Mouse (Mus musculus): Measurements from ENCODE around the gene S100a10. TPM values are rescaled to one million over a fixed set of nuclear protein-coding genes. Genes with fewer than 3 reads are reported as not detected.

S100a10 gene
- polyA plus RNA-seq, 1 experiment from 2014 or later, result 556 TPM

DNA sequence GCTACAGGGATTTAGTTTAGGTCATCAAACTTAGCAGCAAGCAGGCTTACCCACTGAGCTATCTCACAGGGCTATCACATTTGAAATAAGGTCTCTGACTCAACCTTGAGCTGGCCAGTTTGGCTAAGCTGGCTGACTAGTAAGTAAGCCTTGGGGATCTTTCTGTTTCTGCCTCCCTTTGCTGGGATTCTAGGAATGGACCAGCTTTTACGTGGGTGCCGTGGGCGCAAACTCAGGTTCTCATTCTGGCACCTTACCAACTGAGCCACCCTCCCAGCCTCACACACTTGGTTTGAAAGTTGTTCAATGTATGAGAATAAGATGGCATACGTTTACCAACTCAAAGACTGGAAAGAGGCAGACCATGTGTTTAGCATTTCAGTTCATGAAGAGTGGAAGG, 8.3 kb downstream of the S100a10 start:
- Histone ChIP-seq H3K4me3 (no peak overlapping the region), H3K27ac (no peak overlapping the region), H3K36me3 (peaks cover 51% of the 10 kb centered on the region), H3K9ac (no peak overlapping the region), H3K4me1 (peaks cover 20% of the 10 kb centered on the region), H3K9me3 (no peaks in the 10 kb centered on the region), H3K4me2 (no peak overlapping the region), H3K27me3 (no peaks in the 10 kb centered on the region)
- 94% methylated on average over 4 of the region's 4 CpGs for WGBS
- ATAC-seq (ENCODE audit: insufficient number of reproducible peaks, insufficient read depth, low FRiP score, low TSS enrichment, low read depth), result no peak

DNA sequence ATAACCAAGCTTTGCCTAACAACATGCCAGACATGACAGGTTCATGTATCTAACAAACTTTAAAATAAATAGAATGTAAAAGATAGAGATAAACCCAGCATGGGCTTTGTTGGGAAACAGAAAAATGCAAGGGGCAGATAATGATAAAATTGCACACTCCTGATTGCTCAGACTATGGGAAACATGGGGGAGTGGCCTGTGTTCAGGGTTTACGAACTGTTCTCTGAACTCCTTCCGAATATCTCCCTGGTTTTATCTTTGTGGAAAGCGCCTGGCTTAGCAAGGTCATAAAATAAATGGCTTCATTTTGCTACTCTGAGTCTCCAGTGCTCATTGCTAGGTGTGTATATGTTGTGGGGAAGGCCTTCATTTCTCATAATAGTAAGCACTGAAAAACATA, 12.0 kb downstream of the S100a10 start:
- 90% methylated on average over 3 of the region's 3 CpGs for WGBS
- H3K27me3 ChIP-seq, result no peaks in the 10 kb centered on the region
- no peaks in the 10 kb centered on the region for H3K9me3 ChIP-seq
- H3K9ac ChIP-seq, result no peak overlapping the region
- H3K27ac ChIP-seq, result no peak overlapping the region
- H3K4me3 ChIP-seq, result no peak overlapping the region
- no peak overlapping the region for H3K4me2 ChIP-seq
- peaks cover 17% of the 10 kb centered on the region for H3K4me1 ChIP-seq
- peaks cover 39% of the 10 kb centered on the region for H3K36me3 ChIP-seq
- no peak for ATAC-seq (ENCODE audit: insufficient number of reproducible peaks, insufficient read depth, low FRiP score, low TSS enrichment, low read depth)

DNA sequence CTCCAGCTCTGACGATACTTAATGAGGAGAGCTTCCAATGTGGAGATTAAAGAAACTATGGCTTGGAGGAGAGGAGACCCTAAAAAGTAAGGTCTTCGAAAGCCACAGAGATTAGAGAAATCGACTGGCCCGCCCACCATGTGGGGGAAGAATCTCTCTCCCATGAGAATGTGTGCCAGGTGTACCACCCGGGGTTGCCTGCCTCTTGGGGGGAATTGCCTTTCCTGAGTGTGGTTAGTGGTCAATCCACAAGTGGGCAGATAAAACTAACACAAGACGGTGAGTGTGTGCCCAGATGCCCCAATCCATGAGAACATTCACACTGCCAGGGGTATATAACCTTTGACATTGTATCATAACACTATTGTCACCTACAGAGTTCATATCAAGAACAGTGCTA, 12.8 kb downstream of the S100a10 start:
- no peak overlapping the region for H3K9ac ChIP-seq
- peaks cover 31% of the 10 kb centered on the region for H3K36me3 ChIP-seq
- H3K4me2 ChIP-seq, result peak overlapping the region; percentile 35; the same call in 1 of the 2 replicates
- H3K9me3 ChIP-seq, result no peaks in the 10 kb centered on the region
- H3K4me3 ChIP-seq, result no peak overlapping the region
- peak overlapping the region; percentile 72; the same call in 1 of the 2 replicates for H3K27ac ChIP-seq
- 86% methylated on average over 6 of the region's 6 CpGs for WGBS
- no peak for ATAC-seq (ENCODE audit: insufficient number of reproducible peaks, insufficient read depth, low FRiP score, low TSS enrichment, low read depth)
- peaks cover 17% of the 10 kb centered on the region for H3K4me1 ChIP-seq
- no peaks in the 10 kb centered on the region for H3K27me3 ChIP-seq

DNA sequence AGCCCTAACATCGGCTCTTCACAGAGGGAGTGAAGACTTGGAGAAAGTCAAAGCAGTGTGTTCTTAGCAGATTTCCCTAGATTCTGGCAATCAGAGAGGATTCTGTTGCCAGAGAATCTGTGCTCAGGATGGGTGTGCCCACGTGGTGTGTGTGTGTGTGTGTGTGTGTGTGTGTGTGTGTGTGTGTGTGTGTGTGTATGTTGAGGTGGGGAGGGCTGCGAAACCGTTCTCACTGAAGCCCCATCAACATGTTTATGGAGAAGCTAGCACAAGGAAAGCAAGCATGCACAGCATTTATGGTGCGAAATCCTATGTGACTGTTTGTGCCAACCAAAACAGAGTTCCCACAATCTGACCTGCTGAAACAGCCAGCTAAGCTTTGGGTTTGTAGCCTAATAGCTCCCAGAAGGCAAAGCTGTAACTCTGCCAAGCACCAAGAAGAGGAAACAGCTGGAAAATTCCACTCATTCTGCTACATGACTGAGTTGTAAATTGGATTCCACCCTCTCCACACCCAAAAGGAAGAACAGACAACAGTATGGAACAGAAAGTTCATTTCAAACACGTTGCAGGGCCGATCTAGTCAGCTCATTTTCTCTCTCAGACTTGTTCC, 13.7 kb downstream of the S100a10 start:
- peak; percentile 74 for ATAC-seq (ENCODE audit: insufficient number of reproducible peaks, insufficient read depth, low FRiP score, low TSS enrichment, low read depth)
- Histone ChIP-seq H3K27ac (peak overlapping the region; percentile 72), H3K4me2 (peak overlapping the region; percentile 35), H3K4me3 (no peak overlapping the region), H3K36me3 (peaks cover 23% of the 10 kb centered on the region), H3K9me3 (no peaks in the 10 kb centered on the region), H3K27me3 (no peaks in the 10 kb centered on the region), H3K4me1 (peaks cover 17% of the 10 kb centered on the region), H3K9ac (no peak overlapping the region)
- 28% methylated on average over 7 of the region's 7 CpGs for WGBS

DNA sequence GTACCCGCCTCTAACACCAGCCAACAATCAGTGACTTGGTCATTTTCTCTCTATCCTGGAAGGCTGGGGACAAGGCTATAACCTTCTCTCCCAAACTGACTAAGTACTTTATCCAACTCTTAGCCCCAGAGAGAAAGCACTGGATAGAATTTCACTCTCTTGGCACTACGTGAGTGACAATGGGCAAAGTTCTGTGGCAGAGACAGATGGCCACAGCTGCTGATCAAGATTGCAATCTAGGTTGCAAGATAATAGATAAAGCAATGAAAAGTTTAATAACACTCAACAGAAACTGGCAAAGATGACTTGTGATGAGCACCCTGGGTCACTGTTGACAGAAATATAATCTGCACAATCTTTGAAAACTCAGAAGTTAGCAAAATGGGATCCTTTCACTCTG, 14.2 kb downstream of the S100a10 start:
- H3K9me3 ChIP-seq, result no peaks in the 10 kb centered on the region
- H3K4me3 ChIP-seq, result no peak overlapping the region
- WGBS, result 42% methylated on average over 2 of the region's 2 CpGs
- H3K9ac ChIP-seq, result no peak overlapping the region
- no peaks in the 10 kb centered on the region for H3K27me3 ChIP-seq
- H3K27ac ChIP-seq, result peak overlapping the region; percentile 72
- H3K36me3 ChIP-seq, result peaks cover 19% of the 10 kb centered on the region
- peaks cover 17% of the 10 kb centered on the region for H3K4me1 ChIP-seq
- no peak overlapping the region for H3K4me2 ChIP-seq
- ATAC-seq (ENCODE audit: insufficient number of reproducible peaks, insufficient read depth, low FRiP score, low TSS enrichment, low read depth), result no peak

DNA sequence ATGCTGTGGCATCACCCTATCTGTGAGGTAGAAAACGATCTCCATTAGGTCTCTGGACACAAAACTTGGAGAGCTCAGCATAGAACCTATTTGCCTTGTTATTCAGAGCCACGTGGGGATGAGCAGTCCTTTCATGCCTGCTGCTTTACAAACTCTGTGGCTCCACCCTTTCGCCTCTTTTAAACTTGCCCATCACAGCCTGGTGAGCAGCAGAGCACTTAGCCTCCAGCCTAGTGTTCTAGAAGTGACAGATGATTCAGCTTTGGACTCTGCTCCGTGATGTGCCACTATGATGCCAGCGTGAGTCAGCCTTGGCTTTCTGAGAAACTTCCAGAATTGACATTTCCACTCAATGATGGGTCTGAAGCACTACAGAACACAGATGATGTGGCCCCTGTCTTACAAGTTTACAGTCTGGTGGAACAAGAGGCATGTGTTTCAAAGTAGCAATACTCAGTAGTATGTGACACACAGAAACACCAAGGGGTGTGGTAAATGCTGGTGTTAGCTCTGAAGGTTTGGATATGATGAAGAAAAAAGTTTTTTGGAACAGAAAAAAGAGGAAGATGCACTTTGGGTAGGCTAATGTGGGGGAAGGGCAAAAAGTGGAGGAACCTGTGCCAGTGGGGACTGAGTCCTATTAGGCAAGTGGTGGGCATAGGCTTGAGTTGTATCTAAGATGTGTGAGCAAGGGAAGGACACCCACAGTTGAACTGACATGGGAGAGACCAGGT, 17.3 kb downstream of the S100a10 start:
- WGBS, result 73% methylated on average over 5 of the region's 5 CpGs
- H3K4me1 ChIP-seq, result peaks cover 17% of the 10 kb centered on the region
- H3K4me3 ChIP-seq, result no peak overlapping the region
- H3K27me3 ChIP-seq, result no peaks in the 10 kb centered on the region
- H3K9ac ChIP-seq, result no peak overlapping the region
- H3K9me3 ChIP-seq, result no peaks in the 10 kb centered on the region
- no peak overlapping the region for H3K4me2 ChIP-seq
- no peak overlapping the region for H3K27ac ChIP-seq
- no peaks in the 10 kb centered on the region for H3K36me3 ChIP-seq
- ATAC-seq (ENCODE audit: insufficient number of reproducible peaks, insufficient read depth, low FRiP score, low TSS enrichment, low read depth), result no peak

DNA sequence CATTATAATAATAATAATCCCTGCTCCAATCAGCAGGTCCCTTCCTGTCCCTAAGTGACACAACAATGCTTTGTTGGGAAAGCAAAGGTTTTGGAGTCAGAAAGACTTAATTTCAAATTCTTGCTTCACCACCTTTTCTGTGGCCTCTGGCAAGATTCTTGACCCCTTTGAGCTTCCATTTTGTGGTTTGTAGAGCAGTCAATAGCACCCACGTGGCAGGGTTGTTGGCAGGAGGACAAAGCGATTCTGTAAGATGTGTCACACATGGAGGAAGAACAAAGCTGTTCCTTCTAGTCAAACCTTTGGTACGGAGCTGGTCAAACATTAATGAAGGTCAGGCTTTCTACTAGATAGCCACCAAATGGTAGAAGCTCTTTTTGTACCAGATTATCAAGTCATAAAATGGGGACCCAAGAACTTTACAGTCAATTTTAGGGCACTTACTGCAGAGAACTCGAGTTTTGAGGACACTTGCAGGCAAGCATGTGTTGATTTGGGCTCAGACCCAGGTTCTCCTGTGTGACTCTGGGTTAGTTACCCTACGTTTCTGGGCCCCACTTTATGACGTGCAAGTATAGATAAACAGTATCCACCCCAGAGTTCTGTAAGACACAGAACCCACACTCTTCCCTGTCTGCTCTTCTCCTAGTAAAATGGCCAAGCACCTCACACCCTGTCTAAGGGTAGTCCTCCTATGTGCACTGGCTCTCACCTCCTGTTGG, 24.6 kb downstream of the S100a10 start:
- H3K27ac ChIP-seq, result no peak overlapping the region; the same call in 1 of the 2 replicates
- H3K9me3 ChIP-seq, result no peaks in the 10 kb centered on the region
- no peaks in the 10 kb centered on the region; the same call in 1 of the 2 replicates for H3K4me1 ChIP-seq
- H3K9ac ChIP-seq, result no peak overlapping the region
- no peaks in the 10 kb centered on the region for H3K27me3 ChIP-seq
- H3K36me3 ChIP-seq, result no peaks in the 10 kb centered on the region
- ATAC-seq (ENCODE audit: insufficient number of reproducible peaks, insufficient read depth, low FRiP score, low TSS enrichment, low read depth), result no peak
- no peak overlapping the region for H3K4me3 ChIP-seq
- 72% methylated on average over 6 of the region's 6 CpGs for WGBS
- no peak overlapping the region for H3K4me2 ChIP-seq

DNA sequence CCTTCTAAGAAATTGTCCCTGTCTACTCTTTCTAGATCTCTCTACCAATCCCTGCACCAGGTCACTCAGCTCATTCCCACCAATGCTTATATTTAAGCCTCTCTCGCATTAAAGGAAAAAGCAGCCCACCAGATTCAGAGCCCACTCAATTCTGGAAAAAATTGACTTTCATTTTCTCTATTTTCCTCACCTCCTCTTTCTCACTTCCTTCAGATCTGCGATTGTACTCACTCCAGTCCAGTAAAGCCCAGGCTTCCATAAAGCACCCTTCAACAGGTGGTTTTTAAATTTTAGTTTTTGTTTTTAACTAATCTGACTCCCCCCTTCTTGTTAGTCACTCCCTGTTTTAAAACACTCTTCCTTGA, 25.1 kb downstream of the S100a10 start:
- H3K4me1 ChIP-seq, result no peaks in the 10 kb centered on the region; the same call in 1 of the 2 replicates
- H3K9me3 ChIP-seq, result no peaks in the 10 kb centered on the region
- H3K36me3 ChIP-seq, result no peaks in the 10 kb centered on the region
- H3K27ac ChIP-seq, result no peak overlapping the region
- ATAC-seq (ENCODE audit: insufficient number of reproducible peaks, insufficient read depth, low FRiP score, low TSS enrichment, low read depth), result no peak
- H3K4me3 ChIP-seq, result no peak overlapping the region
- no peaks in the 10 kb centered on the region for H3K27me3 ChIP-seq
- 93% methylated on average over 2 of the region's 2 CpGs for WGBS
- no peak overlapping the region for H3K9ac ChIP-seq
- H3K4me2 ChIP-seq, result no peak overlapping the region

DNA sequence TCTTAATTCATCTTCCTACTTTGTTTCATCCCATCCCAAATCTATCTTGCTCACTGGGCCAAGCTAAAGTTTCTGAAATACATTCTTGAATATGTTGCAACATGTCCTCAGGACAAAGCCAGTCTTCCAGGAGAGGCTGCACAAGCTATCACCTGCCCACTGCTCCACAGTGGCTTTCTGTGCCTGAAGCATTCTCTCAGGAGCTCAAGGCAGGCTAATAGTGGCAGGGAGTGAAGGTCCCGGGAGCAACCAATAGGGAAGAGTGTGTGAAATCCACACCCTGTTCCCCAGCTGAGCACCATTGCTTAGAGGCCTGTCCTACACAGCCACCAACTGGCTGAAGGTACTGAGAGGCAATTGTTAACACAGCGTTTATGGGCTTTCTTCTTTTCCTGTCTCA, 26.1 kb downstream of the S100a10 start:
- no peaks in the 10 kb centered on the region for H3K9me3 ChIP-seq
- 43% methylated on average over 2 of the region's 2 CpGs for WGBS
- ATAC-seq (ENCODE audit: insufficient number of reproducible peaks, insufficient read depth, low FRiP score, low TSS enrichment, low read depth), result no peak

DNA sequence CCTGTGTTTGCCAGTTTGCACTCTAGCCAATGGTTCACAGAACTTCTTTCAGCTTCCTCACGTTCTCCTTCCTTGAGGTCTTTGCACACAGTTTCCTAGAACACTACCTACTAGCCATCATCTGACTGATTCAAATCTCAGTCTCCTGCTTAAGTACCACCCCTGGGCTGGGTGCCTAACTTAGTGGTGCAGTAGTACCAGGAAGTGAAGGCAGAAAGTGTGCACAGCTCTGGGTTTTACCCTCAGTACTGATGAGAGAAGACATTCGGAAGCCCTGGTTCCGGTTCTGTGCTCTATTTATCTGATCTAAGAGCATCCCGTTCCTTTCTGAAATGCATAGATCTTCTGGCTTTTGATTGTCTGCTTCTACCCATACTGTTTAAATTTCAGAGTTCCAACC, 26.8 kb downstream of the S100a10 start:
- H3K9ac ChIP-seq, result no peak overlapping the region
- H3K4me1 ChIP-seq, result no peaks in the 10 kb centered on the region; the same call in 1 of the 2 replicates
- H3K27ac ChIP-seq, result no peak overlapping the region
- no peak overlapping the region for H3K4me2 ChIP-seq
- ATAC-seq (ENCODE audit: insufficient number of reproducible peaks, insufficient read depth, low FRiP score, low TSS enrichment, low read depth), result no peak
- H3K4me3 ChIP-seq, result no peak overlapping the region
- no peaks in the 10 kb centered on the region for H3K36me3 ChIP-seq
- no peaks in the 10 kb centered on the region for H3K27me3 ChIP-seq
- H3K9me3 ChIP-seq, result no peaks in the 10 kb centered on the region
- 81% methylated on average over 4 of the region's 4 CpGs for WGBS

More for the DNA sequence above, 26.1 kb downstream of the S100a10 start:
- no peak overlapping the region for H3K4me2 ChIP-seq
- H3K4me1 ChIP-seq, result no peaks in the 10 kb centered on the region; the same call in 1 of the 2 replicates
- no peaks in the 10 kb centered on the region for H3K36me3 ChIP-seq
- H3K27me3 ChIP-seq, result no peaks in the 10 kb centered on the region
- H3K4me3 ChIP-seq, result no peak overlapping the region
- no peak overlapping the region for H3K27ac ChIP-seq
- H3K9ac ChIP-seq, result no peak overlapping the region

DNA sequence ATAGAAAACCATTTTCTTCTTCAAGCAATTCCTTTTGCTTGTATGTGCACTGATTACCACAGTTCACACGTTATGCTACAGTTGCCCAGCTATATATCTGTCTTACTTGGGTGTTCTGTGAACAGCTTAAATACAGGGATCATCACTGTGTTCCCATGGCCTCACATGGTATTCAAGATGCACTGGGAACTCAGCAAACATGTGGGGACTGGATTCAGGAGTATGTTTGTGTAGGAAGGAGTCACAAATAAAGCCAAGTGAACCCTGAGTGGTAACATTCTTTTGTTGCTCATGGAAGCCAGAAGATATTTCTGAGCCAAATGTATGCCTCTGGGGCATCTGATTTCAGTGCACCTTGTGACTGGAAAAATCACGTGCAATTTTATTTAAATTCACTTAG, 28.2 kb downstream of the S100a10 start:
- 42% methylated on average over 2 of the region's 2 CpGs for WGBS
- H3K27me3 ChIP-seq, result no peaks in the 10 kb centered on the region
- no peaks in the 10 kb centered on the region for H3K9me3 ChIP-seq
- H3K27ac ChIP-seq, result no peak overlapping the region
- no peak for ATAC-seq (ENCODE audit: insufficient number of reproducible peaks, insufficient read depth, low FRiP score, low TSS enrichment, low read depth)
- H3K4me3 ChIP-seq, result no peak overlapping the region
- no peak overlapping the region for H3K4me2 ChIP-seq
- H3K9ac ChIP-seq, result no peak overlapping the region
- no peaks in the 10 kb centered on the region for H3K36me3 ChIP-seq
- H3K4me1 ChIP-seq, result no peaks in the 10 kb centered on the region; the same call in 1 of the 2 replicates

DNA sequence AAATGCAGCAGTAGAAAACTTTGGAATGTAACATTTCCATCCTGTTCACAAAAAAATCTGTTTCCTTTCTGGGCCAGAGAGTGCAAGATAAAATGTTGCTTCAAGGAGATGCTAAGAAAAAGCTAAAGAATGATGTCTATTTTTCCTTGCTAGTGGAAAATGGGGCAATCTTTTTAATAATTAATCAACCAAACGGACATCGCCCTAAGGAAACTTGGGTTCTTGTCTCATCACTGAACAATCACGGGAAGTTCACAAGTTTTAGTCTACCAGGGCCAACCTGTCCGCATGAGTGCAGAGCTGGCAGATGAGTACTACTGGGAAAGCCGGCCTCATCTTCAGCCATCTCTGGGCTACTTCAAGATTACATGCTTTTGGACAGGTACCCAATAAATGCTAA, 34.7 kb downstream of the S100a10 start:
- ATAC-seq (ENCODE audit: insufficient number of reproducible peaks, insufficient read depth, low FRiP score, low TSS enrichment, low read depth), result no peak

More for the DNA sequence above, 34.7 kb downstream of the S100a10 start:
- Histone ChIP-seq H3K4me2 (no peak overlapping the region), H3K9me3 (no peaks in the 10 kb centered on the region), H3K27ac (no peak overlapping the region), H3K27me3 (no peaks in the 10 kb centered on the region), H3K4me3 (no peak overlapping the region), H3K9ac (no peak overlapping the region), H3K4me1 (no peaks in the 10 kb centered on the region), H3K36me3 (no peaks in the 10 kb centered on the region)
- 92% methylated on average over 5 of the region's 5 CpGs for WGBS

Data from embryonic facial prominence, embryonic 13.5 days (tissue).